Mouse (Mus musculus): ENCODE measurements around the gene Olfr1418. TPM values are rescaled to one million over a fixed set of nuclear protein-coding genes. Genes with fewer than 3 reads are reported as not detected.
"Not testable (repeated sequence)": the region's sequence is repeated elsewhere in the genome, so short reads cannot be mapped to it uniquely, and the experiment has no call there.

The Olfr1418 gene
- total RNA-seq (2021), result not detected

GRCm38 (mm10) chr19:11860966-11861365 lies at the start of gene Olfr1418:
TSS of gene Olfr1418 (minus strand) at chr19:11861066.
- intact Hi-C loops (cut with DNase I), result no loop called here
- DNase-seq (ENCODE audit: low spot score in 2 of 2), result no peak

DNA sequence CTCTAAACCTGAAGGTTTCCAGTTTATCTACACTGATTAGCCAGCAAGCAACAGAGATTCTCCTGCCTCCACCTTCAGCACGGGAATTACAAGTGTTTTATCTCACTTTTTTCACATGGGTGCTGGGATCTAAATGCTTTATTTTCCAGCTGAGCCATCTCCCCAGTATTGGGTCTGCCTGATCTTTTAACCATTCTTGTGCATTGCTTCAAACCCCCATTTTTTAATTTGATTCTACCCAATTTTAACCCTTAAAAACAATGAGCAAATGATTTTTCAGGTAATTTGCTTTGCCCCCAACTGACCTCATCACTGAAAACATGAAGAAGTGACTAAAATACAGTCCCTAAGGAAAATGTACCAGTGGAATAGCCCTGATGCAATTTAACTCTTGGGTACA lies 25.4 kb upstream of the Olfr1418 start, which contains the start of gene Olfr1420:
Gene Olfr1420 (plus strand): TSS at position 301 of the 400 bp plus-strand sequence.
- no peak for DNase-seq (ENCODE audit: low spot score in 2 of 2)
- intact Hi-C loops (cut with DNase I), result no loop called here

GRCm38 (mm10) chr19:11878404-11878803 lies 17.5 kb upstream of the Olfr1418 start:
- DNase-seq (ENCODE audit: low spot score in 2 of 2); intact Hi-C loops (cut with DNase I): not testable (repeated sequence)

DNA sequence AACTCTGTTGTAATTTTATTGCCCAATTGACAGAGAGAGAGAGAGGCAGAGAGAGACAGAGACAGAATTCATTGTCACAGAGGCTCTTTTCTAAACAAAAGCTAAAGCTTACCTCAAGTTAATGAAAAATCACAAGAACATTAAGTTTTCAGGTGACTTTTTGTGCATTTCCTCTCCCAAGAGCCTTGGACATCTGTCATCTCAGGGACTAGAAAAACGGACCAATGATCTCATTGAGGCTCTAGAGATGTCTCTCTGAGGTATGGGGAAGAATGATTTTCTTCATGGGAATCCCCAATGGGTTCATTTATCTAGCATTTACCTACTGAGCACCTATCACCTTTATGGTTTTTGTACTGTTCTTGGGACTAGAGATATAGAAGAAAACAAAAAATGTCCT lies 14.1 kb upstream of the Olfr1418 start, which contains the start of gene Olfr1419:
Gene Olfr1419 (minus strand): TSS at position 101 of the 400 bp plus-strand sequence.
- DNase-seq (ENCODE audit: low spot score in 2 of 2), result no peak
- intact Hi-C loops (cut with DNase I), result no loop called here

GRCm38 (mm10) chr19:11867837-11868236 lies 7.0 kb upstream of the Olfr1418 start:
- DNase-seq (ENCODE audit: low spot score in 2 of 2), result no peak
- intact Hi-C loops (cut with DNase I), result no loop called here

- no peak for DNase-seq (ENCODE audit: low spot score in 2 of 2)
- intact Hi-C loops (cut with DNase I), result no loop called here
Measured at GRCm38 (mm10) chr19:11856506-11856905, 4.4 kb downstream of the Olfr1418 start.

DNA sequence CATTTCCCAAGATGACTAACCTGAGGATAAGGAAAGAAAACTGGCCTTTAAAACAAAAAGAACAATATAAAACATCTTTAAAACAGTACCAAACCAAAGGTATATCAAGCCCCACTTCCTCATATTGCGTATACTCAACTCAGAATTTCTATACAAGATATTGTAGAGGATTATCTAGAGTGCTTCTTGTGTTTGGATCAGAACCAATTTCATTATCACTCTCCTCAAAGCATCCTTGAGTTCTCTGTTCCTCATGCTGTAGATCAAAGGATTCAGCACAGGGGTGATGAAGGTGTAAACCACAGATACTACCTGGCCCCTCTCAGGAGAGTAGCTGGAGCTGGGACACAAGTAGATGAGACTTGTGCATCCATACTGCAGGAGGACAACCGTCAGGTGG lies 6.0 kb downstream of the Olfr1418 start:
- intact Hi-C loops (cut with DNase I), result no loop called here
- no peak for DNase-seq (ENCODE audit: low spot score in 2 of 2)

GRCm38 (mm10) chr19:11852652-11853051 lies 8.2 kb downstream of the Olfr1418 start:
- intact Hi-C loops (cut with DNase I), result no loop called here
- no peak for DNase-seq (ENCODE audit: low spot score in 2 of 2)

GRCm38 (mm10) chr19:11846333-11846732 lies 14.5 kb downstream of the Olfr1418 start:
- intact Hi-C loops (cut with DNase I), result no loop called here
- DNase-seq (ENCODE audit: low spot score in 2 of 2), result no peak

GRCm38 (mm10) chr19:11839119-11839518 lies 21.7 kb downstream of the Olfr1418 start, which contains the start of gene Olfr1417:
TSS of gene Olfr1417 (minus strand) at chr19:11839219.
- DNase-seq (ENCODE audit: low spot score in 2 of 2), result no peak
- intact Hi-C loops (cut with DNase I), result no loop called here

- DNase-seq (ENCODE audit: low spot score in 2 of 2), result no peak
- intact Hi-C loops (cut with DNase I), result no loop called here
Measured at GRCm38 (mm10) chr19:11823346-11824065, 37.4 kb downstream of the Olfr1418 start.

DNA sequence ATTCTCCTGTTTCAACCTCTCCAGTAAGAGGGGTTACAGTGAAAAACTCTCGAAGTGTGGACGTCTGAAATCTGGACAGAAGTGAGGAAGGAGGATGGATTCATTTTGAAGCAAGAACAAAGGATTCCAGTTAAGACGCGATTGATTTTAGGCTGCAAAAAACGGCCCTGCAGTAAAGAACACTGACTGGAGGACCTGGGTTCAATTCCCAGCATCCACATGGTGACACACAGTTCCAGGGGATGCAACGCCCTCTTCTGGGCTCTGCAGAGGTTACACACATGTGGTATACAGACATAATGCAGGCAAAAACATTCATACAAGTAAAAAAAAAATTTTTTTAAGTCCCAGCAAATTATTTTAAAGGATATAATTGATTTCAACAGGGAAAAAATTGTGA lies 40.7 kb downstream of the Olfr1418 start:
- intact Hi-C loops (cut with DNase I), result no loop called here
- no peak for DNase-seq (ENCODE audit: low spot score in 2 of 2)

DNA sequence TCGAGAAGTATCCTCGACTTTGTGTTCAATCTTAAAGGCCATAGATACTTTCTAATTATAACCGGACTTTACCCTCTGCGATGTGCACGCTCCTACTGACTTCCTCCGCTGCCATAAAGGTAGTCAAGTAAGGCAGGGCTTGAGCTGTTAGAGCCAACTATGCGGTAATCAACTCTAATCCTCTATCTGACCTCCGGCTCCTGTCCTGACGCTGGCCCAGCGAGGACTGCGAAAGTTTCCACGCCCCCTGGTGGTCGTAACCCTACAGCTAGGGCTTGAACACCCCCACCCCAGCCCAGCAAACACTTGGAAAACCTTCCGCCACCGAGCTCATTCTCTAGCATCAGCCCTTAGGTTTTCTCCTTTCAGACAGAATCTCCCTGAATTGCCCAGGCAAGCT lies 41.1 kb downstream of the Olfr1418 start:
- peak; percentile 31 to 47 for DNase-seq (ENCODE audit: low spot score in 2 of 2)
- intact Hi-C loops (cut with DNase I), result loop anchor here (2.0 to 5.0 kb wide), 2 partner anchors 43 to 93 kb away; partner anchors contain the start of gene Patl1

DNA sequence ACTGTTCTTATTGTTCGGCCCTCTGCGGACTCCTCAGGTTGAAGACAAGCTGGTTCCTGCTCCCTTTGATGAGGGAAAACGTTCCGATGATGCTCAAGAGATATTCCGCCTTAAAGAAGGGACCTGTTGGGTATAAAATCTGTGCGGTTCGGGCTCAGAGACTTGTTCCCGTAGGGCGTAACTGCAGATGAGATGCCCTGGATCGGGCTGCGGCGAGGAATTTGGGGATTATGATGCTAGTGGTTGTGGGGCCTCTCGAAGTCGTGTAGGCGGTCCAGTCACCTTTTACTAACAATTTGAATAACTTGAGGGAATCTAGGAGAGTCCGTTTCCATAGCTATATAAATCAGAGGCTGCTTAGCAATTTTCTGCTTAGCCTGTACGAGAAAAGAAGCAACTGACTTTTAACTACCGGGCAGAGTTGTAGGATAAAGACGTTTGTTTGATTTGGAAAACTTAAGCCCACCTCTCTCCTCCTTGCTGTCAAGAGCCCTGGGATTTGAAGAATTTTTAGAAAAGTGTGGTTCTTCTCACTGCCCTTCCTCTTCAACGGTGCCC lies 41.6 kb downstream of the Olfr1418 start, which contains the start of gene Stx3:
Gene Stx3 (minus strand): TSS at position 261 of the 558 bp plus-strand sequence.
- intact Hi-C loops (cut with DNase I), result loop anchor here (2.0 to 5.0 kb wide), 2 partner anchors 42 to 93 kb away; partner anchors contain the start of gene Patl1

DNA sequence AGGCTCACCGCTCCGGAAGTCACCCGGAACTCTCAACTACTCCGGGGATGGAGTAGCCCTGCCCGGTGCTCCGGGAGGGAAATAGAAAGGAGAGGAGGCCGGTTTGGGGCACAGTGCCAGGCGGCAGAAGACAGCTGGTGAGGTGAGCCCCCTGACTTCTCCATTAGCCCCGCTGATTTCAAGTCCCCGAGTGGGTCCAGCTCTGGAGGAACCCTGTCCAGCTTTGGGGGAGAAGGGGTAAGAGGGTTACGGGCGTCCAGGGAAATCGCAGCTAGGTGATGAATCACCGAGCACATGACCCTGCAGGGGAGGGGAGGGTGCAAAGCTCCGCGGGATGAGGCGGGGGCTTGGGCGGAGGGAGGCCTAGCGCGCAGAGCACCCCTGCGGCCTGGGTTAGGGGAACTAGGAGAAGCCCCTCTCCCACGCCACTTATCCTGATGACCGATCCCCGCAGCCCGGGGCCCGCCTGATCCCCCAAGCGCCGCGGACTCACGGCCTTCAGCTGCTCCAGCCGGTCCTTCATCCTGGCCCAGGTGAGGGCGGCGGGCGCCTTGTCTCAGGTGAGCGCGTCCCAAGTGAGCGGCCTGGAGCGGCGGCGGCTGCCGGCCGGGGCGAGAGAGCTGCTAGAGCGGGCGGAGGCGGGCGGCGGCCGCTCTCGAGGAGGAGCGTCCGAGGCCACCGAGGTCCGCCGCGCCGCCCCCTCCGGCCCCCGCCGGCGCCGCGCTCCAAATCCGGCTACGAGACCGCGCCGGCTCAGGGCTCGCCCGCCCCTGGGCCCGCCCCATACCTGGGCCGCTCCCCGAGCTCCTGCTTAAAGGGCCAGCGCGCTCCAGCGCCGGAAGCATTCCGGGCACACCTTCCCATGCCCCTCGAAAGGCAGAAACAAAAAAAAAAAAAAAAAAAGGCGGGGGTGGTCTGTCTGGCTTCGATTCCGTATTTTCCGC lies 42.4 kb downstream of the Olfr1418 start:
- DNase-seq (ENCODE audit: low spot score in 2 of 2), result peak; percentile 52 to 75
- intact Hi-C loops (cut with DNase I), result loop anchor here (2.0 to 5.0 kb wide), 2 partner anchors 42 to 94 kb away; partner anchors contain the start of gene Patl1

More for the DNA sequence above, 41.6 kb downstream of the Olfr1418 start, which contains the start of gene Stx3:
- DNase-seq (ENCODE audit: low spot score in 2 of 2), result no peak

DNA sequence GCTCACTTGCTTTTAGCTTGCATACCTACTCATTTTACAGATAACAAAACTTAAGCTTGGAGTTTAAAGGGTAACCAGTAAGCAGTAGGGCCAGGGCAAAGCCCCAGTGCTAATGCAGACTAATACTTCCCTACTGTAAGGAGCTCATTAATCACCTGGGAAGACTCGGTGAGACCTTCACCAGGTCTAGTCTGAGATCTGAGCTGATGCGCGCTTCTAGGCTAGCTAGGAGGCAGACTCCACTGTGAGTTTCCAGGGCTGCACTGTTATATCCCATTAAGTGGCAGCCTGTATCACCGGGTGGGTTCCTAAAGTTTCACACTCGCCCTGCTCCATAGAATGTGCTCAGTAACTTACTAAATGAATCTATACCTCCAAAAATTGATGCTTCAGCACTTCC lies 43.3 kb downstream of the Olfr1418 start:
- DNase-seq (ENCODE audit: low spot score in 2 of 2), result no peak
- intact Hi-C loops (cut with DNase I), result loop anchor here (5.0 kb wide), 1 partner anchor 95 kb away; the partner anchor contains the start of gene Patl1

- intact Hi-C loops (cut with DNase I), result loop anchor here (5.0 kb wide), 1 partner anchor 96 kb away; the partner anchor contains the start of gene Patl1
- DNase-seq (ENCODE audit: low spot score in 2 of 2), result no peak
Measured at GRCm38 (mm10) chr19:11816706-11817105, 44.2 kb downstream of the Olfr1418 start.

- no peak for DNase-seq (ENCODE audit: low spot score in 2 of 2)
- intact Hi-C loops (cut with DNase I), result loop anchor here (5.0 kb wide), 1 partner anchor 97 kb away; the partner anchor contains the start of gene Patl1
Measured at GRCm38 (mm10) chr19:11814742-11815333, 46.0 kb downstream of the Olfr1418 start.

DNA sequence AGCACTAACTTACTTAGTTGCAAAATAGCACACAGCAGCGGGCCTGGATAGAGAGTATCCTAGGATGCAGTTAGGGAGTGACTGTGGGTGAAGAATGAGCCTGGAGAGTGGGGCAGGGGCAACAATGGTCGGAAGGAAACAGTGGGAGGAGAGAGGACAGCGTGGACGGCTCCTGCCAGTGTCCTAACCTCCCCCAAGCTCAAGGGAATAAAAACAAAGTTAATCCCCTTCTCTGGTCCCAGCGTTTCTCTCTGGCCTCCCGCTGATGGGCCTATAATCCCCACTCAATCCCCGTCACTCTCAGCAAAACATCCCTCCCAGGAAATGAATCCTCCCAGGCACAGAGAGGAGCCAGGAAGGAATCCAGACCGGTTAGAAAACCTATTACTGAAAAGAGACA lies 47.2 kb downstream of the Olfr1418 start:
- no peak for DNase-seq (ENCODE audit: low spot score in 2 of 2)
- intact Hi-C loops (cut with DNase I), result no loop called here
